Comparison of ENCODE assay signal across 18 mouse cellular contexts in the genomic region with DNA sequence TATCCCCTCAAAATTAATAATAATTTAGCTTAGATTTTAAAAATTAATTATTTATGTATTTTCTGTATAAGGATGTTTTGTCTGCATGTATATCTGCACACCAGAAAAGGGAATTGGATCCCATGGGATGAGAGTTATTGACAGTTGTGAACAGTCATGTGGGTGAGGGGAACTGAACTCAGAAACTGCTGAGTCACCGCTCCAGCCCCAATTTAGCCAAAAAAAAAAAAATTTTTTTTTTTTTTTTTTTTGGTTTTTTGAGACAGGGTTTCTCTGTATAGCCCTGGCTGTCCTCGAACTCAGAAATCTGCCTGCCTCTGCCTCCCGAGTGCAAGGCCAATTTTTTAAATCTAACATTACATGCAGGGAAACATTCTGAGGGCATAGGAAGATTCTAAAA.
"Had no signal": no experiment of that assay in that cellular context is flagged by ENCODE, and none has a peak within 500 bp of the region (broad histone marks: within the 10 kb centered on the region; RNA-seq: fewer than 3 reads in every experiment).

No protein-coding gene starts in this region.

- H3K4me2 ChIP-seq: kidney, embryonic 15.5 days; limb, embryonic 13.5 days; liver, embryonic 12.5 days; liver, embryonic 15.5 days; lung, embryonic 15.5 days; midbrain, embryonic 13.5 days had no signal

- H3K4me1 ChIP-seq: kidney, embryonic 15.5 days; limb, embryonic 10.5 days; liver, embryonic 15.5 days; lung, embryonic 15.5 days; midbrain, embryonic 10.5 days; midbrain, embryonic 13.5 days had no signal

- H3K9ac ChIP-seq: kidney, embryonic 15.5 days; limb, embryonic 13.5 days; liver, embryonic 12.5 days; liver, embryonic 15.5 days; lung, embryonic 15.5 days; midbrain, embryonic 13.5 days had no signal

- H3K27me3 ChIP-seq: kidney, embryonic 15.5 days; limb, embryonic 13.5 days; liver, embryonic 12.5 days; liver, embryonic 15.5 days; lung, embryonic 15.5 days; megakaryocyte, embryonic 14.5 days; midbrain, embryonic 13.5 days had no signal

- H3K9me3 ChIP-seq: kidney, embryonic 15.5 days; limb, embryonic 10.5 days; limb, embryonic 13.5 days; liver, embryonic 12.5 days; liver, embryonic 15.5 days; lung, embryonic 15.5 days; megakaryocyte, embryonic 14.5 days; midbrain, embryonic 10.5 days; midbrain, embryonic 13.5 days had no signal

- ATAC-seq: liver, embryonic 12.5 days; midbrain, embryonic 13.5 days; midbrain, embryonic 16.5 days had no signal

- H3K4me3 ChIP-seq: kidney, embryonic 15.5 days; limb, embryonic 10.5 days; limb, embryonic 13.5 days; liver, embryonic 12.5 days; liver, embryonic 15.5 days; lung, embryonic 15.5 days; megakaryocyte, embryonic 14.5 days; midbrain, embryonic 10.5 days; midbrain, embryonic 13.5 days had no signal

- H3K27ac ChIP-seq: kidney, embryonic 15.5 days; limb, embryonic 10.5 days; limb, embryonic 13.5 days; liver, embryonic 12.5 days; liver, embryonic 15.5 days; lung, embryonic 15.5 days; midbrain, embryonic 10.5 days; midbrain, embryonic 13.5 days had no signal

- DNase-seq: kidney, postnatal 10 days; kidney, postnatal 36 days; liver; lung, adult 18-20 months; lung, postnatal 10 days; lung, postnatal 36 days; thymus, adult 18-20 months; thymus, postnatal 36 days had no signal
